In the genomic region with DNA sequence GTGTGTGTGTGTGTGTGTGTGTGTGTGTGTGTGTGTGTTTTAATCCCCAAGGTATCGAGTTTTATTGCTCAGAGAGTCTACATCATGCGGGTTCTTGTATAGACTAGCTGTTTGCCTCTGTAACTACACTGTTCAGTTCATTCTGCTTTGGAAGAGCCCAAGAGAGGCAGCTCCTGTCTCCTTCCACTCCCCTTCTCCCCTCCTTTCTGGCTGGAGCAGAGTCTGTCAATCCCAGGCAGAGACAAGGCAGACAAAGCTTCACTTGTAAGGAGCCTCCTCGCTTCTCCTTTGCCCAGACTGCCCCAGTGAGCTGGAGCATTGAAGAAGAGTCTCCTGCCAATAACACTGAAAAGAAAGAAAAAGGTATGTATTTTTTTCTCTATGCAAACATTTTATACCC, we compare ENCODE assay signal across 17 mouse cellular contexts. TPM values are rescaled to one million over a fixed set of nuclear protein-coding genes. Genes with fewer than 3 reads are reported as not detected.
DNase-seq lines count a peak whose midpoint lies in the region; ATAC-seq and TF ChIP-seq lines count a peak whose summit lies in the region.
"Had no signal": no experiment of that assay in that cellular context is flagged by ENCODE, and none has a peak within 500 bp of the region (broad histone marks: within the 10 kb centered on the region; RNA-seq: fewer than 3 reads in every experiment).

TSS of gene Scrg1 (plus strand) at position 159 of the 400 bp plus-strand sequence.

- no peaks in the 10 kb centered on the region for H3K9me3 ChIP-seq in forebrain, embryonic 15.5 days
- no peaks in the 10 kb centered on the region for H3K9me3 ChIP-seq in forebrain, embryonic 10.5 days
- H3K9me3 ChIP-seq in midbrain, embryonic 16.5 days (replicated peaks; ENCODE audit: control insufficient read depth, low read length, poor library complexity, severe bottlenecking): no peaks in the 10 kb centered on the region
- H3K9me3 ChIP-seq: stomach, embryonic 15.5 days had no signal

- DNase-seq in forebrain, embryonic 10.5 days (ENCODE audit: extremely low spot score, low spot score): no peak
- no peak for DNase-seq in left cerebral cortex, adult 2 months (ENCODE audit: extremely low spot score in 1 of 2, low spot score in 2 of 2)
- DNase-seq in left cerebral cortex, adult 9 months (ENCODE audit: low spot score in 2 of 2): no peak
- DNase-seq in left cerebral cortex, adult 8-10 months (ENCODE audit: low spot score in 2 of 2): no peak
- no peak for DNase-seq in cerebellum, postnatal 14 days
- DNase-seq: B cell, adult 2 months; kidney, adult 18-20 months; lung, postnatal 10 days; right cerebral cortex, postnatal 25 days; thymus, postnatal 36 days had no signal

- H3K9ac ChIP-seq in forebrain, embryonic 15.5 days (replicated peaks): no peak within 1 kb of the TSS
- no peak within 1 kb of the TSS for H3K9ac ChIP-seq in midbrain, embryonic 16.5 days (ENCODE audit: low read depth, low read length)
- H3K9ac ChIP-seq: stomach, embryonic 15.5 days had no signal

- peaks cover 13% of the 10 kb centered on the region for H3K4me1 ChIP-seq in forebrain, embryonic 15.5 days
- H3K4me1 ChIP-seq in forebrain, embryonic 10.5 days: no peaks in the 10 kb centered on the region
- no peaks in the 10 kb centered on the region for H3K4me1 ChIP-seq in midbrain, embryonic 16.5 days (ENCODE audit: control insufficient read depth, insufficient read depth, low read length)
- H3K4me1 ChIP-seq: stomach, embryonic 15.5 days had no signal

- peak; percentile 62 for ATAC-seq in forebrain, embryonic 15.5 days (replicated peaks)
- peak; percentile 67; the same call in 1 of the 2 replicates for ATAC-seq in midbrain, embryonic 16.5 days
- no peak for ATAC-seq in monocyte, adult 5-6 weeks (replicated peaks; ENCODE audit: insufficient number of reproducible peaks, low FRiP score, low TSS enrichment, poor library complexity, severe bottlenecking)
- ATAC-seq: activated CD4-positive, CD25-positive, alpha-beta regulatory T cell, adult 4 months had no signal

- H3K4me2 ChIP-seq in forebrain, embryonic 15.5 days (replicated peaks): peak within 1 kb of the TSS; percentile 1; the same call in 1 of the 2 replicates
- no peak within 1 kb of the TSS for H3K4me2 ChIP-seq in midbrain, embryonic 16.5 days (ENCODE audit: low read length)
- H3K4me2 ChIP-seq: liver, embryonic 11.5 days; stomach, embryonic 15.5 days had no signal

- H3K27ac ChIP-seq in forebrain, embryonic 15.5 days (replicated peaks): peak within 1 kb of the TSS; percentile 32
- no peak within 1 kb of the TSS for H3K27ac ChIP-seq in forebrain, embryonic 10.5 days
- H3K27ac ChIP-seq in left cerebral cortex, adult 2 months: peak within 1 kb of the TSS; percentile 63
- H3K27ac ChIP-seq in midbrain, embryonic 16.5 days (ENCODE audit: low read length): no peak within 1 kb of the TSS
- H3K27ac ChIP-seq: stomach, embryonic 15.5 days had no signal

- TF ChIP-seq CTCF in left cerebral cortex, adult 2 months (IDR thresholded peaks at IDR 0.05): no peak

- WGBS in forebrain, embryonic 15.5 days: 62% methylated on average over 3 of the region's 3 CpGs
- 64% methylated on average over 3 of the region's 3 CpGs for WGBS in forebrain, embryonic 10.5 days
- WGBS in midbrain, embryonic 16.5 days: 62% methylated on average over 3 of the region's 3 CpGs

- no peaks in the 10 kb centered on the region for H3K36me3 ChIP-seq in forebrain, embryonic 15.5 days
- no peaks in the 10 kb centered on the region for H3K36me3 ChIP-seq in forebrain, embryonic 10.5 days (replicated peaks)
- no peaks in the 10 kb centered on the region for H3K36me3 ChIP-seq in midbrain, embryonic 16.5 days (ENCODE audit: control insufficient read depth, insufficient read depth, low read length)
- H3K36me3 ChIP-seq: stomach, embryonic 15.5 days had no signal

- H3K27me3 ChIP-seq in forebrain, embryonic 15.5 days: no peaks in the 10 kb centered on the region
- H3K27me3 ChIP-seq in forebrain, embryonic 10.5 days (ENCODE audit: poor library complexity, severe bottlenecking): no peaks in the 10 kb centered on the region
- no peaks in the 10 kb centered on the region for H3K27me3 ChIP-seq in midbrain, embryonic 16.5 days (ENCODE audit: control insufficient read depth, insufficient read depth, low read depth, low read length)
- H3K27me3 ChIP-seq: stomach, embryonic 15.5 days had no signal

- intact Hi-C loops in left cerebral cortex, adult 2 months (cut with DNase I): loop anchor here (2.0 kb wide), 1 partner anchor 31 kb away; the partner anchor contains the start of gene Sap30

- no peak within 1 kb of the TSS for H3K4me3 ChIP-seq in forebrain, embryonic 15.5 days
- no peak within 1 kb of the TSS for H3K4me3 ChIP-seq in forebrain, embryonic 10.5 days
- peak within 1 kb of the TSS; percentile 39 for H3K4me3 ChIP-seq in left cerebral cortex, adult 2 months
- H3K4me3 ChIP-seq in midbrain, embryonic 16.5 days (ENCODE audit: low read depth, low read length): no peak within 1 kb of the TSS
- H3K4me3 ChIP-seq: stomach, embryonic 15.5 days had no signal

RNA-seq across cellular contexts. Expression of gene Scrg1, which starts in this region (rescaled TPM):
- 14.2 and 14.8 TPM in 2 replicates for polyA plus RNA-seq in forebrain, embryonic 15.5 days (2015; fragmentation: Nextera tagmentation; extraction: Ambion mirVana)
- not detected in 2 replicates for polyA plus RNA-seq in forebrain, embryonic 10.5 days (2016; fragmentation: Nextera tagmentation; extraction: Ambion mirVana)
- total RNA-seq in left cerebral cortex, adult 2 months (2021): 10 to 100 TPM; 41.1 to 42.5 TPM
- 10 to 100 TPM; 36.6 to 53.2 (median 41.0) TPM for total RNA-seq in left cerebral cortex, adult 8-10 months (2022)
- 10.9 and 15.6 TPM in 2 replicates for polyA plus RNA-seq in midbrain, embryonic 16.5 days (2015; fragmentation: Nextera tagmentation; extraction: Ambion mirVana)
- not detected in 3 replicates for total RNA-seq in monocyte, adult 5-6 weeks (2017)
- total RNA-seq: MEL had no signal
- polyA plus RNA-seq: activated CD4-positive, CD25-positive, alpha-beta regulatory T cell, adult 4 months; liver, embryonic 11.5 days had no signal

Comparison
In these comparisons a context has a peak if more than half of its experiments do, and no peak if none do; other contexts are left out.
1. RNA of gene Scrg1 (total RNA-seq): 41.1 to 42.5 TPM in left cerebral cortex, adult 2 months and 36.6 to 53.2 TPM in left cerebral cortex, adult 8-10 months; not detected in monocyte, adult 5-6 weeks; every median in the first group is over 10 times any median in the second.
2. RNA of gene Scrg1 (polyA plus RNA-seq): 10.9 to 15.6 TPM in midbrain, embryonic 16.5 days and 14.2 to 14.8 TPM in forebrain, embryonic 15.5 days; not detected in forebrain, embryonic 10.5 days; every median in the first group is over 10 times any median in the second.
3. H3K27ac ChIP-seq: peak in forebrain, embryonic 15.5 days (single experiment) and left cerebral cortex, adult 2 months (single experiment); none in forebrain, embryonic 10.5 days (single experiment) and midbrain, embryonic 16.5 days (single experiment).